Mouse (Mus musculus): ENCODE results near the gene Gm3417.

The Gm3417 gene

GRCm38 (mm10) chr17:14914401-14914800, 64.2 kb downstream of the Gm3417 start:
- CTCF ChIA-PET, result no interaction called here
- POLR2A ChIA-PET, result interaction anchor here in 2 of 4 experiments (0.5 to 1.1 kb wide), 2 partner anchors 9 to 1996 kb away, joined by 3 read pairs; no protein-coding TSS in a partner anchor

Measured in embryonic stem cell, embryonic (primary cell).